Mouse (Mus musculus): ENCODE measurements at regions not wholly inside any gene's neighbourhood (a gene's known extent, or its start where the extent isn't known, plus 50 kb on each side); places are given as distances from the start of the nearest gene placed in this dataset.

DNA sequence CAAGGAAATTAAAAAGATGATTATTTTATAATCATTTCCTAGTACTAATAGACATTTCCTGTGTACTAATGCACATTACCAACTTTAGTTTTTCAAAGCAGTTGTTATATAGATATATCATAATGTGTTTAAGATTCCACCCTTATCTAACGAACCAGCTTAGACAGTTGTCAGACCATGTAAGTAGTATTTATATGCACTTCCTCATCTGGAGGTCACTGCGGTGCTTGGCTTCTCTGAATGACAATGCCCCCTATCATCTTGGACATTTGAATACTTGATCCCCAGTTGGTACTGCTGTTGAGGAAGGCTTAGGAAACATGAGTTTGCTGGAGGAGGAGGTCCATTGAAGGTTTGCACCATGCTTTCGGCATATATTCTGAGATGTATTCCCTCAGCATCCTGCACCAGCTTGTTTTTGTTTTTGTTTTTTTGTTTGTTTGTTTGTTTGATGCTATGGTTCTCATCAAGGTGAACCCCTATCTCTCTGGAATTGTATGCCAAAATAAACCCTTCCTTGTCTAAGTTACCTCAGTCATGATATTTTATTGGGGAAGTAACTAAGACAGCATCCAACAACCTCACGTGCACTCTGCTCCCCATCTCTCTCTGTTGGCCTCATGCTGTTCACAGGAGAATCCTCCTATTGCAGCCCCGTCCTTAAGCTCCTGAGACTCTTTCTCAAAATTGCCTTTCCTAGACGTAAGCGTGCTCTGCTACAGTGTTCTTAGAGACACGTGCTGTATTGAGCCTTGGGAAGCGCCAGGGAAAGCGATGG is 228.4 kb upstream of the Mmadhc start:
- H3K36me3 ChIP-seq: no peaks in the 10 kb centered on the region
- H3K9me3 ChIP-seq: no peaks in the 10 kb centered on the region
- H3K4me3 ChIP-seq (replicated peaks): no peak overlapping the region
- no peaks in the 10 kb centered on the region for H3K4me1 ChIP-seq
- no peaks in the 10 kb centered on the region for H3K27me3 ChIP-seq (replicated peaks)
- H3K9ac ChIP-seq: no peak overlapping the region
- WGBS: 85% methylated on average over 10 of the region's 10 CpGs
- no peak for ATAC-seq (ENCODE audit: insufficient read depth, low FRiP score, low read depth)
- no peak overlapping the region for H3K27ac ChIP-seq
- H3K4me2 ChIP-seq: no peak overlapping the region

DNA sequence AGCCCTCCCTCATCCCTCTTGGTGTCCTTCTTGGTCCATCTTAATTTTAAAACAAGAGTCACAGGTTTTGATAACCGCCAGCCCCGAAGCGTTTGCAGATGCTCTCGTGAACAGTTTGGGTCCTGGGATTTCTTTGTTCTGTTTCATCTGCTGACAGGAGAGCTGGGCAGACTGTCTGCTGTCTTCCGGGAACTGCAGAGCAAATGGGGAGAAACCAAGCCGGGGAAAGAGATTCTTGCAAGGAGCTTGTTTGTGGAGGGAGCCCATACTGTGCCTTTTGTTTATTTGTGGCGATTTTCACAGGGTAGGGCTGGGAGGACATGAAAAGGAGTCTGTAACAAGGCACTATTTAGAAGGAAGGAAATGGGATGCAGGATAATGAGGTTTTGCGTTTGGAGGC is 223.6 kb upstream of the Mmadhc start:
- ATAC-seq (ENCODE audit: insufficient read depth, low FRiP score, low read depth): no peak
- H3K4me2 ChIP-seq: no peak overlapping the region
- H3K9me3 ChIP-seq: no peaks in the 10 kb centered on the region
- no peak overlapping the region for H3K9ac ChIP-seq
- H3K27ac ChIP-seq: no peak overlapping the region
- no peaks in the 10 kb centered on the region for H3K27me3 ChIP-seq (replicated peaks)
- 36% methylated on average over 8 of the region's 8 CpGs for WGBS
- H3K4me3 ChIP-seq (replicated peaks): no peak overlapping the region
- H3K36me3 ChIP-seq: no peaks in the 10 kb centered on the region
- H3K4me1 ChIP-seq: no peaks in the 10 kb centered on the region

DNA sequence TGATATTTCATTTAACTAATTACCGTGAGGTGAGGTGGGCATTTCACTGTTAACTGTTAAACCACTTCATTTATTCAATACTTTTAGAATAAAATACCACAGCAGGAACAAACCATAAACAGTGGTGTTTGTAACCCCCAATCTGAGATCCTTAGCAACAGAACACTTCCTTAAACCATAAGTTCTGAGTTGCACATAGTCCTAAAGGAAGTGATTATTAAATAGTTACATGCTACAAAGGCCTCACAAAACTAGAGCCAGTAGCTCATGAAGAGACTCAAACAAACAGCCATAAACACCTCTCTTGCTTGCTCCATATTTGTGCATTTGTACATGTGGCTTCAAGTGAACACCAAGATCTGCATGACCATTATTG is 222.5 kb upstream of the Mmadhc start:
- no peak overlapping the region for H3K27ac ChIP-seq
- H3K9me3 ChIP-seq: no peaks in the 10 kb centered on the region
- H3K36me3 ChIP-seq: no peaks in the 10 kb centered on the region
- H3K4me2 ChIP-seq: no peak overlapping the region
- no peaks in the 10 kb centered on the region for H3K27me3 ChIP-seq (replicated peaks)
- ATAC-seq (ENCODE audit: insufficient read depth, low FRiP score, low read depth): no peak
- 63% methylated on average over 1 of the region's 1 CpGs for WGBS
- H3K4me1 ChIP-seq: no peaks in the 10 kb centered on the region
- H3K4me3 ChIP-seq (replicated peaks): no peak overlapping the region
- no peak overlapping the region for H3K9ac ChIP-seq

DNA sequence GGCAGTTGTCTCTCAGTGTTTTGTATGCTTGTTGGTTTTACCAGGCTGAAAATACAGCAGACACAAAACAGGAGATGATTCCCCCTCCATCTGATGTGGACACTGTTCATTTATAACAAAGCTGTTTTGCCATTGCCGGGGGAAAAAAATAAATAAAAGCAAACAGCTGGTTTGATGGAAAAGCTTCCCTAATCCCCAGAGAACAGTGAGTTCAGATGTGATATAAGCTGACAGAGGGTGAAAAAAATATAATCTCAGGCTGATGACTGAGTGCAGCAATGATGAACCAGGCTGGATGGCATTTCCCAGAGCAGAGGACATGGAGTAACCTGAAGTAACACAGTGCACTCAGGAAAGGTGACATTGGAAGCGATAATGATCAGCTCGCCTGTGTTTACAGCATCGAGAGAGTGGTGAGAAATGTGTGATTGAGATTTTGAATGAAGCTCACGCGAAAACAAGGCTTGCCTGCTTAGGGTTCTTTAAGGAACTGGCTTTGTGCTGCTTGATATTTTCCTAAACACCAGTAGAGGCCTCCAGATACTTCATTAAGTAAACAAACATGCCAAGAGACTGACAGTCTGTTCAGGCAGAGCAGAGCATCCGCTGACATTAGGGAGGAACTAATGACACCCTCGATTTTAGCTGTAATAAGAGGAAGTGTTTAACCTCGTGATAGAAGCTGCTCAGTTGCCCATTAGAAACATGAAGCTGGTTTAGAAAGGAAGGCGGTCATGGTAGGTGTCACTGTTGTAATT is 221.9 kb upstream of the Mmadhc start:
- no peaks in the 10 kb centered on the region for H3K9me3 ChIP-seq
- H3K4me1 ChIP-seq: no peaks in the 10 kb centered on the region
- no peaks in the 10 kb centered on the region for H3K27me3 ChIP-seq (replicated peaks)
- no peak for ATAC-seq (ENCODE audit: insufficient read depth, low FRiP score, low read depth)
- H3K36me3 ChIP-seq: no peaks in the 10 kb centered on the region
- no peak overlapping the region for H3K4me3 ChIP-seq (replicated peaks)
- no peak overlapping the region for H3K4me2 ChIP-seq
- 40% methylated on average over 10 of the region's 10 CpGs for WGBS
- H3K27ac ChIP-seq: no peak overlapping the region
- no peak overlapping the region for H3K9ac ChIP-seq

DNA sequence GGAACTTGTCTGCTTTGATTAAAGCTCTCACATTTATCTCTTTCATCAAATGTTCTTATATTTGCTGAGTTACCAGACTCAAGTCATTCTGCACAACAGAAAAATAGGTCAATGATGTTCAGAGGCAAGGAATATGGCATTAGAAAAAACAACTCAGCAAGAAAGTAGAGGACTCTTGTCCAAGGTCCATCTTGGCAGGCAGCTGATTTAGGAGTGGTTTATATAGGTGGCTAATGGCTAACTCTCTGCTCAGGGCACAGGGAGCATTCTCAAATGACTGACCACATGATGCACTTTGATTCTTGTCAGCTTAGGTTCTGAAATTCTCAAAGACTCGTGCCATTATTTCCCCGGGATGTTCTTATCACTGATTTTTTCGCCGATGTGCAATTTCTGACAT is 216.7 kb upstream of the Mmadhc start:
- H3K27me3 ChIP-seq (replicated peaks): no peaks in the 10 kb centered on the region
- H3K36me3 ChIP-seq: no peaks in the 10 kb centered on the region
- 95% methylated on average over 4 of the region's 4 CpGs for WGBS
- H3K9me3 ChIP-seq: no peaks in the 10 kb centered on the region
- no peak overlapping the region for H3K4me2 ChIP-seq
- no peaks in the 10 kb centered on the region for H3K4me1 ChIP-seq
- H3K27ac ChIP-seq: no peak overlapping the region
- H3K9ac ChIP-seq: no peak overlapping the region
- ATAC-seq (ENCODE audit: insufficient read depth, low FRiP score, low read depth): no peak
- H3K4me3 ChIP-seq (replicated peaks): no peak overlapping the region

DNA sequence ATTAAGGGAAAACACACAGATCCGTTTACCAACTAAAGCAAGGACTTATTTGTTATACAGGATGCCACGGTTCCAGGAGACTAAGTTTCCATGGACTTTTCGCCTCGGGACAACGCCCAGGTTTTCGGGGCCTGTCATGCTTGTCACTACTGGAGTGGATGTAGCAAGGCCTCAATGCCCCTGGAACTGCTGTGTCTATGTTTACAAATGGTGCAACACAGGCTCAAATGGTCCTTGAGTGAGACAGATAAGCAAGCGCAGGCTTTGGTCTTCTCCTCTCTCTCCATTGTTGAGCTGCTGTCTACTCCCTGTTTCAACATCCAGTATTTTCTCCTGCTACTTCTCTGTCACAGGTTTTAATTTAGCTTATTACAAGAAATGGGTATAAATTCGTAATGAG is 202.1 kb upstream of the Mmadhc start:
- Histone ChIP-seq H3K9me3 (no peaks in the 10 kb centered on the region), H3K27ac (no peak overlapping the region), H3K36me3 (no peaks in the 10 kb centered on the region), H3K4me2 (no peak overlapping the region), H3K4me1 (no peaks in the 10 kb centered on the region), H3K27me3 (replicated peaks) (no peaks in the 10 kb centered on the region), H3K9ac (no peak overlapping the region), H3K4me3 (replicated peaks) (no peak overlapping the region)
- no peak for ATAC-seq (ENCODE audit: insufficient read depth, low FRiP score, low read depth)
- WGBS: 85% methylated on average over 8 of the region's 8 CpGs

DNA sequence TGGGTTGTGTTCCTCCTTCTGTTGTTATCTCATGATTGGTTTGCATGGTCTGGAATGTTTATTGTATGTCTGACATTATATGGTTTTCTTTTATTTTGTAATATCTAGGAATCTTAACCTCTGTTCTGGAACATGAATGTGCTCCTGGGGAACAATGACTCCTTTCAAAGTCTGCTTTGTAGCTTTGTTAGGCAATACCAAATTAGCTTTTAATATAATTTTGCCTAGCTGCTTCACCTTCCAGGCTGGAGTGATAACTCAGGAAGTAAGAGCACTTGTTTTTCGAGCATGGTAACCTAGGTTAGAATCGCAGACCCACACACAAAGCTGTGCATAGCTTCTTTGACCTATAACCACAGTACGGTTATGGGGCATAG is 199.4 kb upstream of the Mmadhc start:
- 83% methylated on average over 3 of the region's 3 CpGs for WGBS
- H3K36me3 ChIP-seq: no peaks in the 10 kb centered on the region
- H3K4me3 ChIP-seq (replicated peaks): no peak overlapping the region
- no peaks in the 10 kb centered on the region for H3K27me3 ChIP-seq (replicated peaks)
- no peaks in the 10 kb centered on the region for H3K4me1 ChIP-seq
- H3K9ac ChIP-seq: no peak overlapping the region
- no peak for ATAC-seq (ENCODE audit: insufficient read depth, low FRiP score, low read depth)
- no peak overlapping the region for H3K27ac ChIP-seq
- no peaks in the 10 kb centered on the region for H3K9me3 ChIP-seq
- H3K4me2 ChIP-seq: no peak overlapping the region

DNA sequence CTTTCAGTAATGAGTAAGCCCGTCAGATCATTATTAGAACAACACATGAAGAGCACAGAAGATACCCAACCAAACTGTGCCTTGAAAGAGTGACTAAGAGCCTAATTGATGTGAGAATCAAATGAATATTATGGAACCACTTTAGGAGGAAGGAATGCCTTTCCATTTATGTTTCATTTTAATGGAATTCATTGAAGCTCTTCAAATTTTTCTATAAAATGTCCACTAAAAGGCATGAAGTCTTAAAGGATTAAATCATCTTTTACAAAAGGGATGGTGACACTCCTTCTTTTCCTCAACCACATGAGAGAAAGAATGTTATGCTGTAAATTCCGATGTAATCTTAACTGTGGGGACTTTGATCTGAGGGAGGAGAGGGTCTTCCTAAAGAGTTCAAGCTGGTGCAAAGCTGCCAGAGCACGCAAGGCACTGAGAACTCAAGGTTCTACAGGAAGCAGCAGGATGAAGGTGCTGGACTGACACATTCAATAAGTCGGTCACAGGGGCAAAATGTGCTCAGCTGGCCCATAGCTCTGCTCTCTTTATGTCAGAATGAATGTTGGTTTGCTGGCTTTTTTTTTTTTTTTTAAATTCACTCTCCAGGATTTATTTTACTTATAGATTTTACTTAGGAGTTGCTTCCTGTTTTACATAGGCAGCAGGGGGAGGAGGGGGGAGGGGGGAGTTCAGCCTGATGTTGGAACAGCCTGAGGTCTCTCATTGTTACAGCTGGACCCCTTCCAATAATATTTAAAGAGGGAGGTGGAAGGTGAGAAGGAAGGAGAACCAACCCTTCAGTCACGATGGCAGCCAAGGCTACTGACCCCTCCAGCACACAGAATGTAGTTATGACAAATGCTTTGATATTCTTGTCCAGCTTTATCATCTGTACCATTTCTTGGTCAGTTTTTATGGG is 198.8 kb upstream of the Mmadhc start:
- Histone ChIP-seq H3K4me2 (no peak overlapping the region), H3K4me1 (no peaks in the 10 kb centered on the region), H3K4me3 (replicated peaks) (no peak overlapping the region), H3K27me3 (replicated peaks) (no peaks in the 10 kb centered on the region), H3K36me3 (no peaks in the 10 kb centered on the region), H3K9ac (no peak overlapping the region), H3K27ac (no peak overlapping the region), H3K9me3 (no peaks in the 10 kb centered on the region)
- ATAC-seq (ENCODE audit: insufficient read depth, low FRiP score, low read depth): no peak
- 37% methylated on average over 5 of the region's 5 CpGs for WGBS

DNA sequence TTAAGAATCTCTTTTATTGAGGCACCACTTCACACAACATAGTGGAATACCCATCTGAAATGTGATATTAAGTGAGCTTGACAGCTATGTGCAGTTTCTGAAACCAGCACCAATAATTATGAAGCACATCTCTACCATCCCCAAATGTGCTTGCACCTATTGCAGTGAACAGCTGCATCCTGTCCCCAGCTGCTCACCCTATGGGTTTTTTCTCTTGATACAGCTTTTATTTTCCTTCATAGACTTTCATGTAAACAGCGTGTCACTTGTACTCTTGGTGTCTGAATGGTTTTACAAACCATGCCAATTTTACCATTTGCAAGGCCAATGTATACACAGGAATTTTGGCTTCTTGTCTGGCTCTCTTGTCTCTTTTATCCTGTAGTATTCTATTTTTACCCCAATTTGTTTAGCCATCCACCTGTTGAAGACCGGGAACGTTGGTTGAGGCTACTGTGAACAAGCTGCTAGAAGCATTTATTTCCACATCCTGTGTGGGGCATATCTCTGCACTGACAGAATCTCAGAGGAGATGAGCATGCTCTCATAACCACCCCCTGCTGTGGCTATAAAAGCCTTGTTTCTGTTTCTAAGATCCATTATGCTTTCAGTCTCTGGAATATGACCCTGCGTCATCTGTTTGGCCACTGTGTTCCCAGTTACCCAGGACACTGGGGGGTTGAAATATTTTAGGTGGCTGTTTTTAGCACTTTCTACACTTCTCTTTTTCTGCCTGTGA is 197.2 kb upstream of the Mmadhc start:
- H3K4me3 ChIP-seq (replicated peaks): no peak overlapping the region

DNA sequence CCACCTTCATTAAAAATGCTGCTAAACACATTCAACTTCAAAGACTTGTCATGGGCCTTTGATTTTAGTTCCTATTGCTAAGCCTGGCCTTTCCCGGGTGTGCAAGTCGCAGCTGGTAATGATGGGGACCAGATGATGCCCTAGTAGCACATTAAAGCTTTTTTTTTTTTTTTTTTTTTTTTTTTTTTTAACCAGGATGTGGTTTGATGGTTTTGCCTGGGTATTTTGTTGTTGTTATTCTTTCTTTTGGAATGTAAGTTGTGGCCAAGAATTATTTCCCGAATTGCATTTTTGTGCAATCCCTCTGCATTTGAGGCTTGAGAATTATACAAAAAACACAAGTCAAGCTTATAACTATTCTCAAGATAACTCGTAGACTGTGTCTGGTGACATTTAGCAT is 167.2 kb upstream of the Mmadhc start:
- Histone ChIP-seq H3K27ac (no peak overlapping the region), H3K9me3 (no peaks in the 10 kb centered on the region), H3K27me3 (replicated peaks) (no peaks in the 10 kb centered on the region), H3K4me1 (no peaks in the 10 kb centered on the region), H3K36me3 (no peaks in the 10 kb centered on the region), H3K4me3 (replicated peaks) (no peak overlapping the region), H3K9ac (no peak overlapping the region), H3K4me2 (no peak overlapping the region)
- WGBS: 76% methylated on average over 4 of the region's 4 CpGs
- no peak for ATAC-seq (ENCODE audit: insufficient read depth, low FRiP score, low read depth)

More for the DNA sequence above, 197.2 kb upstream of the Mmadhc start:
- ATAC-seq (ENCODE audit: insufficient read depth, low FRiP score, low read depth): no peak
- no peaks in the 10 kb centered on the region for H3K4me1 ChIP-seq
- no peak overlapping the region for H3K27ac ChIP-seq
- H3K4me2 ChIP-seq: no peak overlapping the region
- no peak overlapping the region for H3K9ac ChIP-seq
- 48% methylated on average over 4 of the region's 4 CpGs for WGBS
- no peaks in the 10 kb centered on the region for H3K9me3 ChIP-seq
- no peaks in the 10 kb centered on the region for H3K36me3 ChIP-seq
- H3K27me3 ChIP-seq (replicated peaks): no peaks in the 10 kb centered on the region

DNA sequence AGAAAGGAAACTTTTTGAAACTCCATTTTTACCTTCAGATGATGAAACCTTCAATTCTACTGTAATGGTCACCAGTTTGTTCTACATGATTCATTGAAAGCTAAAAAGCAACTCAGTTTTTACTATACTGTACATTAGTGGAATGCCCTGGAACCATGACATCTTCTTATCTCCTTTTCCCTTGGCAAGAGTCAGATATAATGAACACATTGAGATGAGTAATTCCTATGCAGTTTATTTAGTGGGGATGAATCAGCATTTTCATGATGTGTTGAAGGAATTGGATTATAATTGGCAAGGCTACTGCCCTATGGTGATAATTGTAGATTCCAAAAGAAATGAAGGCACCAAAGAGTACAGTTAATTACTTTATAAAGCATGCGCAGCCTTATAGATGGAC is 165.8 kb upstream of the Mmadhc start:
- H3K9me3 ChIP-seq: no peaks in the 10 kb centered on the region
- H3K27me3 ChIP-seq (replicated peaks): no peaks in the 10 kb centered on the region
- no peak overlapping the region for H3K27ac ChIP-seq
- no peaks in the 10 kb centered on the region for H3K4me1 ChIP-seq
- no peaks in the 10 kb centered on the region for H3K36me3 ChIP-seq
- WGBS: 91% methylated on average over 1 of the region's 1 CpGs
- no peak overlapping the region for H3K4me2 ChIP-seq
- no peak overlapping the region for H3K9ac ChIP-seq
- ATAC-seq (ENCODE audit: insufficient read depth, low FRiP score, low read depth): no peak
- H3K4me3 ChIP-seq (replicated peaks): no peak overlapping the region
